Mouse (Mus musculus) lung, adult 2 months (tissue): ENCODE data around the gene Gm11114.

ENCODE experiments used
- CTCF ChIP-seq: fragments of 200-500 bp; IDR thresholded peaks from 2 replicates; pipeline ENCODE4 v1.5.1; 2011; ENCODE audit warnings: mild to moderate bottlenecking, low read length, control low read depth; ENCODE audit not compliant: insufficient read depth
- POLR2A ChIP-seq: fragments of 200-500 bp; IDR thresholded peaks from 2 replicates; pipeline ENCODE4 v1.6.1; 2011; ENCODE audit warnings: low read depth, mild to moderate bottlenecking, control low read depth, low read length, borderline replicate concordance; ENCODE audit errors: extremely low read depth

DNA sequence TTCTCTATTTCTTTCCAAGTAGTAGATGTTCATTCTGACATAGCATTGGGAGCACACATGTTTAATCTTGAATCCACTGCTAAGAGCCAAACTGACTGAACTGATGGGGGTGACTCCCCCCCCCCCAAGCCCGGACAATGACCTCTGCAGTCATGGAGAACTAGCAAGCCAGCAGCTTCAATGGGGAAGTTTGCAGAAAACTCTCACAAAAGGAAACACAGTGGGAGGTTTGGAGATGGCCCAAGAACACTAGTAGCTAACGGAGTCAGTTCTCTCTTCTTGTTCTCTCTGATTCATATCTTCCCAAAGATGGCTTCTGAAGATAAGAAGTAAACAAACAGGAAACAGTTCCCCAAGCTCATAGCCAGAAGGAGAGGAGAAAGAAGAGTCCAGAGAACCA, 18.9 kb downstream of the Gm11114 start:
- TF ChIP-seq CTCF = no peak
- no peak for TF ChIP-seq POLR2A
